Mouse (Mus musculus) gonadal fat pad, adult 2 months (tissue): ENCODE data around the gene Rrp1b. TPM values are rescaled to one million over a fixed set of nuclear protein-coding genes. Genes with fewer than 3 reads are reported as not detected.
"Not testable (repeated sequence)": the region's sequence is repeated elsewhere in the genome, so short reads cannot be mapped to it uniquely, and the experiment has no call there.

Experiments
- DNase-seq: peaks from one replicate; pipeline ENCODE4 v3.0.0-alpha.2; 2012; ENCODE audit warnings: low read depth
- polyA plus RNA-seq: library from polyadenylated mRNA; depleted of rRNA; stranded (reverse); fragments of >200 nt; gene quantifications from 2 replicates; pipeline ENCODE4 v1.2.3, GENCODE M21; 2012; rRNA removed

Rrp1b gene
- polyA plus RNA-seq, 1 experiment, result 8.1 TPM

- no peak for DNase-seq
These were observed 55.1 kb downstream of the Rrp1b start for GRCm38 (mm10) chr17:32091032-32091363.

GRCm38 (mm10) chr17:32091364-32092240, 55.7 kb downstream of the Rrp1b start:
- not testable (repeated sequence) for DNase-seq

- DNase-seq, result no peak
These were observed 56.3 kb downstream of the Rrp1b start for GRCm38 (mm10) chr17:32092241-32092619.

- no peak for DNase-seq
These were observed 57.0 kb downstream of the Rrp1b start for GRCm38 (mm10) chr17:32092895-32093294.

GRCm38 (mm10) chr17:32097676-32098075, 61.8 kb downstream of the Rrp1b start:
- no peak for DNase-seq

GRCm38 (mm10) chr17:32098905-32099304, 63.0 kb downstream of the Rrp1b start:
- DNase-seq, result not testable (repeated sequence)

GRCm38 (mm10) chr17:32099574-32099942, 63.7 kb downstream of the Rrp1b start:
- no peak for DNase-seq

- DNase-seq, result no peak
These were observed 64.2 kb downstream of the Rrp1b start for GRCm38 (mm10) chr17:32099943-32100586.

GRCm38 (mm10) chr17:32103054-32103453, 67.2 kb downstream of the Rrp1b start:
- DNase-seq, result no peak

- DNase-seq, result no peak
These were observed 70.5 kb downstream of the Rrp1b start for GRCm38 (mm10) chr17:32106358-32106757.

GRCm38 (mm10) chr17:32107877-32108276, 72.0 kb downstream of the Rrp1b start:
- no peak for DNase-seq

GRCm38 (mm10) chr17:32108320-32109011, 72.6 kb downstream of the Rrp1b start:
- not testable (repeated sequence) for DNase-seq

- no peak for DNase-seq
These were observed 73.5 kb downstream of the Rrp1b start for GRCm38 (mm10) chr17:32109201-32109940.

- no peak for DNase-seq
These were observed 74.5 kb downstream of the Rrp1b start for GRCm38 (mm10) chr17:32110424-32110823.

GRCm38 (mm10) chr17:32110980-32111780, 75.3 kb downstream of the Rrp1b start:
- no peak for DNase-seq

Other genes starting within 250 kb of the Rrp1b start
- 19.8 and 25.5 TPM in 2 replicates for gene Sik1, start 180.3 kb upstream of the Rrp1b start, polyA plus RNA-seq
- 0.69 and 0.89 TPM in 2 replicates for gene Hsf2bp, start 249 bp downstream of the Rrp1b start, polyA plus RNA-seq
- gene Notch3, start 130.8 kb downstream of the Rrp1b start, polyA plus RNA-seq, result 41.3 and 41.7 TPM in 2 replicates
- gene Ephx3, start 153.4 kb downstream of the Rrp1b start, polyA plus RNA-seq, result 2.6 and 4.1 TPM in 2 replicates
- 15.0 and 29.4 TPM in 2 replicates for gene Brd4, start 248.6 kb downstream of the Rrp1b start, polyA plus RNA-seq